Mouse (Mus musculus): ENCODE measurements around the gene Olfr1123. TPM values are rescaled to one million over a fixed set of nuclear protein-coding genes. Genes with fewer than 3 reads are reported as not detected.
"Not testable (repeated sequence)": the region's sequence is repeated elsewhere in the genome, so short reads cannot be mapped to it uniquely, and the experiment has no call there.

Olfr1123 gene
- not detected in 2 replicates for polyA plus RNA-seq (2015; fragmentation: Nextera tagmentation; extraction: Ambion mirVana)

DNA sequence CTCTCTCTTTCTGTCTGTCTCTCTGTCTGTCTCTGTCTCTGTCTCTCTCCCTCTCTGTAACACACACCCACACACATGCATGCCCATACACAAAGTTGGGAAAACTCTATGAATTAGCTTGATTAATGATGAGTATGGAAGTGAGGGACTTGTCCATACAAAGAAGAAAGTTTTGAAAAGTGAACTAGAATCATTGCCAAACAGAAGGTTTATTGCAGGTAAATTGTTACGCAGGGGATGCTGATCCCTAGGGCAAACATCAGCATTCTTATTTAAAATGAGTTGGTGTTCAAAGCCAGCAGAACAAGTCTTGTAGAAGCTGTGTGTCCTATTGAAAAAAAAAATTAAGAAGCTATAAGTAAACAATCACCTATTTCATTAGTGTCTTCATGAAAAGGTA lies at the start of gene Olfr1123:
TSS of gene Olfr1123 (plus strand) at position 301 of the 400 bp plus-strand sequence.
- no peak within 1 kb of the TSS for H3K9ac ChIP-seq (replicated peaks)
- H3K27ac ChIP-seq (replicated peaks): no peak within 1 kb of the TSS
- no peaks in the 10 kb centered on the region for H3K9me3 ChIP-seq
- no peak within 1 kb of the TSS for H3K4me2 ChIP-seq (replicated peaks)
- no peaks in the 10 kb centered on the region for H3K27me3 ChIP-seq
- WGBS: 85% methylated on average over 1 of the region's 1 CpGs
- H3K4me1 ChIP-seq: no peaks in the 10 kb centered on the region
- H3K4me3 ChIP-seq: no peak within 1 kb of the TSS
- no peaks in the 10 kb centered on the region for H3K36me3 ChIP-seq
- ATAC-seq (replicated peaks): no peak

DNA sequence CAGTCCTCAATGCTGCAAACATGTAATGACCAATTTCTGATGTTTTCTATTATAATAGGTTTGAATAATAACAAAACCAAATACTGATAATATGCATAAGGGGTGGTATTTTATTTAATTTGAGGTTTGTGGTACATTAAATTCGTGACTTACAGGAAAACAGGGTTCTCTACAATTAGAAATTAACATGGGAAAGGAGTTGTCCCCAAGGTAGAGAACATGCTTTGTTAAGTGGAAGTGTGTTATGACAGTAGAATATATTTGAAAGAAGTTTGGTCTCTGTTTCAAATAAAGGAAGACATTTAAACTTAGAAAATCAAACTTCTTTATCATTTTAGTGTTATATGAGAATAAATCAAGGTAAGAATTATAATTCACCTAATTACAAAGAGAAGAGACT lies 46.8 kb upstream of the Olfr1123 start, which contains the start of gene Olfr1121:
TSS of gene Olfr1121 (plus strand) at position 301 of the 400 bp plus-strand sequence.
- H3K9ac ChIP-seq (replicated peaks): no peak within 1 kb of the TSS
- ATAC-seq (replicated peaks): no peak
- WGBS: 34% methylated on average over 1 of the region's 1 CpGs

DNA sequence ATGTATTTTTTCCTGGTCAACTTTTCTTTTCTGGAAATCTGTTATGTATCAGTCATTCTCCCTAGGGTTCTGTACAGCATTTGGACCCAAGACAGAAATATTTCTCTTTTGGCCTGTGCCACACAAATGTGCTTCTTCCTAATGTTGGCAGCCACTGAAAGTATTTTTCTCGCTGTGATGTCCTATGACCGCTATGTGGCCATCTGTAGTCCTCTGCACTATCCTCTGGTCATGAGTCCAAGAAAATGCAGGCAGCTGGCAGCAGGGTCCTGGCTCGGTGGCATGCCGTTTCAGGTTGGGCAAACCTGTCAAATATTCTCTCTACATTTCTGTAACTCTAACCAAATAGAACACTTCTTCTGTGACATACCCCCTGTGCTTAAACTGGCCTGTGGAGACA lies 44.7 kb upstream of the Olfr1123 start:
- WGBS: 84% methylated on average over 4 of the region's 4 CpGs
- H3K9me3 ChIP-seq: no peaks in the 10 kb centered on the region
- ATAC-seq (replicated peaks): no peak
- no peaks in the 10 kb centered on the region for H3K4me1 ChIP-seq
- no peaks in the 10 kb centered on the region for H3K27me3 ChIP-seq
- no peak overlapping the region for H3K4me3 ChIP-seq
- H3K36me3 ChIP-seq: no peaks in the 10 kb centered on the region
- no peak overlapping the region for H3K4me2 ChIP-seq (replicated peaks)
- H3K27ac ChIP-seq (replicated peaks): no peak overlapping the region
- H3K9ac ChIP-seq (replicated peaks): no peak overlapping the region

More for the DNA sequence above, 46.8 kb upstream of the Olfr1123 start, which contains the start of gene Olfr1121:
- Histone ChIP-seq H3K27ac (replicated peaks) (no peak within 1 kb of the TSS), H3K36me3 (no peaks in the 10 kb centered on the region), H3K4me3 (no peak within 1 kb of the TSS), H3K9me3 (no peaks in the 10 kb centered on the region), H3K27me3 (no peaks in the 10 kb centered on the region), H3K4me2 (replicated peaks) (no peak within 1 kb of the TSS), H3K4me1 (no peaks in the 10 kb centered on the region)

DNA sequence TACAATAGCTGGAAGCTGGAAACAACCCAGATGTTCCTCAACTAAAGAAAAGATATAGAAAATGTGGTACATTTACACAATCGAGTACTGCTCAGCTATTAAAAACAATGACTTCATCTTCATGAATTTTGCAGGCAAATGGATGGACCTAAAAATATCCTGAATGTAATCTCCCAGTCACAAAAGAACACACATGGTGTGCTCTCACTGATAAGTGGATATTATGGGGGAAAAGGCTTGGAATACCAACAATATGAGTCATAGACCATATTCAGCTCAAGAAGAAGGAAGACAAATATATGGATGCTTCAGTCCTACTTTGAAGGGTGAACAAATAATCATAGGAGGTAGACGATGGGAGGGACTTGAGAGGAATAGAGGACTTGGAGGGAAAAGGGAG lies 32.5 kb upstream of the Olfr1123 start:
- 82% methylated on average over 2 of the region's 2 CpGs for WGBS
- no peak overlapping the region for H3K4me2 ChIP-seq (replicated peaks)

DNA sequence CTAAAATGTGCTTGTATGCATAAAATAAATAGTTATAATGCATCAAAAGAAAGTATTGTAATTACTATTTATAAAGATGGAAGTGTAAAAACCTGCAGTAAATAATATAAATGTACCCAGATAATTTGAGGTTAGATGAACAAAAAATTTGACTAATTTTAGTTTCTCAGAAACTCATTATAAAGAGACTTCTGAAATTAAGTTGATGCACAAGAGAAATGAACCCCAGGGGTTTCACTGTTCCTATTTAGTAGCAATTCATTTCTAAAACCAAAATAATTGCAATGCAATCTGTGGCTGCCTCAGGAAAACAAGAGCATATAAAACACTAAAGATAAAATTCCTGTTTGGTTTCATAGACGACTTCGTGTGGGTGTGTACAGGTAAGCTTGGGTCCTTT lies 30.9 kb upstream of the Olfr1123 start, which contains the start of gene Olfr1122:
TSS of gene Olfr1122 (plus strand) at position 301 of the 400 bp plus-strand sequence.
- Histone ChIP-seq H3K36me3 (no peaks in the 10 kb centered on the region), H3K9ac (replicated peaks) (no peak within 1 kb of the TSS), H3K27me3 (no peaks in the 10 kb centered on the region), H3K4me3 (no peak within 1 kb of the TSS), H3K4me1 (no peaks in the 10 kb centered on the region), H3K9me3 (no peaks in the 10 kb centered on the region), H3K4me2 (replicated peaks) (no peak within 1 kb of the TSS), H3K27ac (replicated peaks) (no peak within 1 kb of the TSS)
- 90% methylated on average over 2 of the region's 2 CpGs for WGBS
- no peak for ATAC-seq (replicated peaks)

More for the DNA sequence above, 32.5 kb upstream of the Olfr1123 start:
- Histone ChIP-seq H3K9me3 (no peaks in the 10 kb centered on the region), H3K9ac (replicated peaks) (no peak overlapping the region), H3K27me3 (no peaks in the 10 kb centered on the region), H3K4me1 (no peaks in the 10 kb centered on the region), H3K4me3 (no peak overlapping the region), H3K36me3 (no peaks in the 10 kb centered on the region), H3K27ac (replicated peaks) (no peak overlapping the region)
- no peak for ATAC-seq (replicated peaks)

DNA sequence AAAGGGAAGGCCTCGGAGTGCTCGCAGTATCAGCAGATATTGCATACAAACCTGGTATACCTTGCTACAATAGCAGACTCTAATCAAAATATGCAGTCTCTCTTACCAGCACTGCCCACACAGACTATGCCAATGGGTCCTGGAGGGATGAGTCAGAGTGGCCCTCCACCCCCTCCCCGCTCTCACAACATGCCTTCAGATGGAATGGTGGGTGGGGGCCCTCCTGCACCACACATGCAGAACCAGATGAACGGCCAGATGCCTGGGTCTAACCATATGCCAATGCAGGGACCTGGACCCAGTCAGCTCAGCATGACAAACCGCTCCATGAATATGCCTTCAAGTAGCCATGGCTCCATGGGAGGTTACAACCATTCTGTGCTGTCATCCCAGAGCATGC lies 22.8 kb upstream of the Olfr1123 start:
- WGBS: 92% methylated on average over 5 of the region's 5 CpGs
- not testable (repeated sequence) for H3K4me1 ChIP-seq; H3K9me3 ChIP-seq; H3K27me3 ChIP-seq; ATAC-seq (replicated peaks); H3K4me2 ChIP-seq (replicated peaks); H3K36me3 ChIP-seq; H3K4me3 ChIP-seq; H3K27ac ChIP-seq (replicated peaks); H3K9ac ChIP-seq (replicated peaks)

DNA sequence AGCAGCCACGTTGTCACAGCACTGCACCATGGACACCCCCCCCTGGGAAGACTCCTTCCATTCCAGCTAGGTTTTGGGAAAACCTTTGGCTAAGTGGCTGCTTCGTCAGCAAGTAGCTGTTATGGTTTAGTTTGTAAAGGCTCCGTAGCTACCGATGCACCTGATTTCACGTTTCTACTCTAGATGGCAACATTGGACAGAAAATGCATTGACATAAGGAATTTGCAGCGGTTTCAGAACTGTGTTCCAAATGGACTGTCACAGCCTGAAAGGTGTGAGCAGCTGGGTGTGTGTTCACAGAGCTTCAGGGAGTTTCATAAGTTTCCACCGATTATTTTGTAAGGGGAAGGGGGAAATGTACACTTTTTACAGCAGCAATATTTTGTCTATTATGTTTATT lies 21.7 kb upstream of the Olfr1123 start:
- not testable (repeated sequence) for H3K27me3 ChIP-seq; H3K4me2 ChIP-seq (replicated peaks); H3K9me3 ChIP-seq; ATAC-seq (replicated peaks); H3K27ac ChIP-seq (replicated peaks); H3K4me3 ChIP-seq; H3K9ac ChIP-seq (replicated peaks); H3K4me1 ChIP-seq; H3K36me3 ChIP-seq
- WGBS: 88% methylated on average over 7 of the region's 7 CpGs

DNA sequence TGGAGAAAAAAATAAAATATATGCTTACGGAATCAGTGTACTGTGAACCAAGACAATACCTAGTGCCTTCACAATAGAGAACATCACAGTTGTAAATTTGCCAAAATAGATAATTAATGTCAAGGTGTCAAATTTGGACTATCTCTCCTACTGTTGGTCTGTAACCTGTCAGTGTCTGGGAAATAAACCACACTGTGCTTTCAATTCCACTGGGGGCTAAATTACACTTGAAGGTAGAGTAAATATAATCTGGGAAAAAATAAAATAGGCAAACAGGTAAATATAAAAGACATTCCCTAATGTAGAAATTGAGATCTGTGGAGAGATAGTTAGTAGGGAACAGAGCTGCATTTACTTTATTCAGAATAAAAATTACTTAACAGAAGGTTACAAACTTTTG lies 13.5 kb downstream of the Olfr1123 start, which contains the start of gene Olfr1124:
TSS of gene Olfr1124 (plus strand) at position 301 of the 400 bp plus-strand sequence.
- Histone ChIP-seq H3K36me3 (no peaks in the 10 kb centered on the region), H3K9ac (replicated peaks) (no peak within 1 kb of the TSS), H3K4me2 (replicated peaks) (no peak within 1 kb of the TSS), H3K27ac (replicated peaks) (no peak within 1 kb of the TSS), H3K9me3 (no peaks in the 10 kb centered on the region), H3K4me3 (no peak within 1 kb of the TSS), H3K27me3 (no peaks in the 10 kb centered on the region), H3K4me1 (no peaks in the 10 kb centered on the region)
- ATAC-seq (replicated peaks): no peak
- WGBS: 93% methylated on average over 1 of the region's 1 CpGs

DNA sequence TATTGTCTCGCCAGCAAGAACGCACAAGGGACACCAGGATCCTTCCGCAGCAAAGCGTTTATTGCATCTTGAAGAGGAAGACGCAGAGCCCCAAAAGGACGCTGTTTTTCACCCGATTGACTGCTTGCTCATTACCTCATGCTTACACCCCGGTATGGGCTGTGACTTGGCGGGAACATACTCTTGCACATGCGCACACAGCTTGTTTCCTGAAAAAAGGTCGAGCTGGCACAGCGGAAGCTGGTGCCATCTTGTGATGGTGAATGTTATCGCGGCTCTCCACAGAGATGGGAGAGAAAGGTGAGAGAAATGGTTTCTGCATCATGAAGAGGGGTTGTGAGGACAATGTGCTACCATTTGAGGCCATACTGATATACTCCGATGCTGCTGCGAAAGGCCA lies 21.3 kb downstream of the Olfr1123 start:
- H3K27ac ChIP-seq (replicated peaks): no peak overlapping the region
- no peak overlapping the region for H3K4me3 ChIP-seq
- H3K4me2 ChIP-seq (replicated peaks): no peak overlapping the region
- H3K9ac ChIP-seq (replicated peaks): no peak overlapping the region
- H3K9me3 ChIP-seq: no peaks in the 10 kb centered on the region
- 92% methylated on average over 16 of the region's 16 CpGs for WGBS
- no peaks in the 10 kb centered on the region for H3K4me1 ChIP-seq
- ATAC-seq (replicated peaks): no peak
- H3K36me3 ChIP-seq: no peaks in the 10 kb centered on the region
- H3K27me3 ChIP-seq: no peaks in the 10 kb centered on the region

DNA sequence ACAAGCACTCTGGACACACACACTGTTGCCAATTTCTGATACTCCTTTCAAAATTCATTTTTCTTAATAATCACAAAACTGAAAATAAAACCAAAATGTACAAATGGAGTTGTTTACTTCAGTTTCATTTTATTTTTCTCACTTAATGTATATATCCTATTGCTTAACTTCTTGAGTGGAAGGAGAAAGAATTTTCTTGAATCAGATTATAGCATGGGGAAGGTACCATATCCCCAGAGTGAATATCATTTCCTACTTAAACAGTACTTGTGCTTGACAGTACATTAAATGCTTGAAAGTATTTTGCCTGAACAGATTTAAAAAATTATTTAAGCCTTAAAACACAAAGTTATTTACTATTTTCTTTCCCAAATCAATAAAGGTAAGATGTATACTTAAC lies 37.2 kb downstream of the Olfr1123 start, which contains the start of gene Olfr1126:
TSS of gene Olfr1126 (plus strand) at position 301 of the 400 bp plus-strand sequence.
- no peak for ATAC-seq (replicated peaks)
- no peak within 1 kb of the TSS for H3K4me2 ChIP-seq (replicated peaks)
- H3K4me3 ChIP-seq: no peak within 1 kb of the TSS
- H3K9ac ChIP-seq (replicated peaks): no peak within 1 kb of the TSS
- H3K9me3 ChIP-seq: no peaks in the 10 kb centered on the region
- no peaks in the 10 kb centered on the region for H3K36me3 ChIP-seq
- H3K27ac ChIP-seq (replicated peaks): no peak within 1 kb of the TSS
- no peaks in the 10 kb centered on the region for H3K4me1 ChIP-seq
- H3K27me3 ChIP-seq: no peaks in the 10 kb centered on the region

DNA sequence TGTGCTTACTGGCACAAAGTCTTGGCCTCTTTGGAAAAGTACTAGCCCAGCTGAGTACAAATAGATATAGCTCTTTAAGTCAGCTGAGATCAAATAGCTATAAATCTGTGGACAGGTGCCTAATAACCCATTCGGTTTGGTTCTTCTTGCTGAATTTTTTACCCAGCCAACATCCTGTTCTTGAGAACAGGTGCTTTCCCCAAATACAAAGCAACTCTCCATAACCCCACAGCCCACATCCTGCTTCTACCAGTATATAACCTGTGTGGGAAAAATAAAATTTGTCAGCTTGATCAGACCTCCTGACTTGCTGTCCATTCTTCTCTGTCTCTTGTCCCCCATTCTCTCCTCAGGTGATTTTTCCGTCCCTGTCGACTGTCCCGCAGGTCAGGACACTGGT lies 45.3 kb downstream of the Olfr1123 start:
- Histone ChIP-seq H3K4me1 (no peaks in the 10 kb centered on the region), H3K27me3 (no peaks in the 10 kb centered on the region), H3K4me2 (replicated peaks) (no peak overlapping the region), H3K27ac (replicated peaks) (no peak overlapping the region), H3K9me3 (no peaks in the 10 kb centered on the region), H3K9ac (replicated peaks) (no peak overlapping the region), H3K36me3 (no peaks in the 10 kb centered on the region), H3K4me3 (no peak overlapping the region)
- WGBS: 92% methylated on average over 4 of the region's 4 CpGs
- ATAC-seq (replicated peaks): no peak

Measured in forebrain, embryonic 15.5 days (tissue).